Mouse (Mus musculus) Muller cell, postnatal 12 days (primary cell): Measurements from ENCODE around the gene Erc2.
A peak's percentile ranks its signal among the peaks of the same experiment; 100 is the strongest.

Experiments
- DNase-seq: peaks from one replicate; pipeline ENCODE4 v3.0.0-alpha.2; 2015; ENCODE audit errors: inconsistent ontology term

The Erc2 gene

DNA sequence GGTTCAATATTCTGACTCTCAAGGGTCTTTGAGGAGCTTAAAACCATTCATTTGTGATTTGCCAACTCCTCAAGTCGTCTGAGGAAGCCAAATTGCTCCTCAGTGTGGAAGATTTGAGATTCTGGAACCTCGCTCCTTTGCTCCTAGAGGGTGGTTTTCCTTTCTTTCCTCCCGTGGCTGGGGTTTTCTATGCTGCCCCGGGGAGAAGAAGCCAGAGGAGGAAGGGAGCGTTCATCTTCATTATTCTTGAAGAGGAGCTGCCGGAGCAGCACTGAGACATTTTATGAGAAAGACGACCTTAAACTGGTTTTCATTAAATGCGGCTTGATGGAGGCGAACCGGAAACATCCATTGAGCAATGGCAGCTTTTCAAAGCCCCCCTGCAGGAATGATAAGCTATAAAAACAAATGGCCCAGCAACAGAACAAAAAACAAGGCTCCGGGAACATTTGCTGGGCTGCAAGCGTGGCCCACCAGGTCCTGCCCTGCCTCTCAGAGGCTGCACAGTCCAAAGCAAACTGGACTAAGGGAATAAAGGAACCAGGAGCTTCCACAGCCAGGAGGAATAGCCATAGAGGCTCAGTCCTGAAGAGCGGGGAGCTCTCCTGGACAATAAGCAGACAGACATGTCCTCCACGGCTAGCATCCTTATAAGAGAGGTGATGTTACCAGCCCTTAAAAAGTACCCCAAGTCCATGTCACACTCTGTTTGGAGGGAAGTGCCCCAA, 819.2 kb downstream of the Erc2 start:
- DNase-seq: no peak

DNA sequence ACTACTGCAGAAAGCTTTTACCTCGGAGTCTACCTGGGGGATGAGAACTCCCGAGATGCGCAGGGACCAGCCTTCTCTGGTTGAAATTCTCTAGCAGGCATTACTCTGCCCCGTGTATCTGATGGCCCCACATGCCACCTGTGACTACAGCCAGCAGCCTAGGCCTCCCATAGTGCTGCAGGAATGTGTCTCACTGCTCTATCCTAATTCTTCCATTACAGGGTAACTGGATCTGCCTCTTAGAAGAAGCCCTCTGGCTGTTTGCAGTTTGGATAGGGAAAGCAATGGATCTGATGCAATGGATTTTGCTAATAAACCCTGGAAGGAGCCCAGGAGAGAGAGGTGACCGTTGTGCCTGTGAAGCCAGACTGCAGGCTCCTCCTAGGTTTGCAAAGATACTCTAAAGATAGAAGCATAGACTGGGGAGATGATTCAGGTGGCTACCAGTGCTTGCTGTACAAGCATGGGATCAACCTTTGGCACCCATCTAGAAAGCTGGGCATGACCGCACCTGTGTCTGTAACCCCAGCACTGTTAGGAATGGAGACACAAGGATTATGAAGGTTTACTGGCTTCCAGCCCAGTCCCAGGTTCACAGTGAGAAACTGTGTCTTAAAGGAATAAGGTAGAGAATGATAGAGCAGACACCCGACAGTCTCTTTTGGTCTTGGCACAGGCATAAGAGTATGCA, 821.2 kb downstream of the Erc2 start:
- no peak for DNase-seq

DNA sequence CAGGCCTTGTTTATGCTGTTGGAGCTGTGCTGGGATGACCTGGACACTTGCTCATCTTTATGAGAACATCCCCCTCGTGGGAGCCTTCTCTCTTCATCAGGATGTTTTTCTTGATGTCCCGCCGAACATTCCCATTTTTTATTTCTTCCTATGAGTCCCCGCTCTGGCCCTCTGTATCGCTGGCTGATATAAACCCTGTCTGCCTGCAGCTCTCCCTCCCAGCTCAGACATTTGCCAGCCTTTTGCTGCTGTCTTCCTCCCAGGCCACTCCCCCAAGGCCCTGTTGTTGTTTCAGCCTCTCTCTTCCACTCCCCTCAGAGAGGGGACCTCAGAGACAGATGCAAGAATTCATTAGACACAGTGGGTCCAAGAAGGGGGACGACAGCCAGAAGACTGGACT, 823.5 kb downstream of the Erc2 start:
- no peak for DNase-seq

DNA sequence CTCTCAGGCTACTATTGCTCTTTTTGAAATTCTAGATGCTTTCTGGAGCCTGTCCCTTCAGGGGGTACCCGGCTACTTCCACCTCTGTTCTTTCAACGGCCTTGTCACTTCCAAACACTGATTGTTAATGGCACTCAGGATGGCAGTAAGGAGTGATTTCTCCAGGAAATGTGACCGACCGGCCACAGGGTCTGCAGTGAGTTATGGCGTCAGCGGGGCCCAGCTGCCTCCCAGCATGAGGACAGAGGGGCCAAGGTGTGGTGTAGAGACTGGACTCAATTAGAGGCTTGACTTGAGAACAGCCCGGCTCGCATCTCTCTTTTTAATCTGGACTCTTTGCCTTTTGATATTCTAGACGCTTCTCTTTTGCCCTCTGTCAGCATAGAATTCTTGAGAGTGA, 829.5 kb downstream of the Erc2 start:
- DNase-seq: no peak

DNA sequence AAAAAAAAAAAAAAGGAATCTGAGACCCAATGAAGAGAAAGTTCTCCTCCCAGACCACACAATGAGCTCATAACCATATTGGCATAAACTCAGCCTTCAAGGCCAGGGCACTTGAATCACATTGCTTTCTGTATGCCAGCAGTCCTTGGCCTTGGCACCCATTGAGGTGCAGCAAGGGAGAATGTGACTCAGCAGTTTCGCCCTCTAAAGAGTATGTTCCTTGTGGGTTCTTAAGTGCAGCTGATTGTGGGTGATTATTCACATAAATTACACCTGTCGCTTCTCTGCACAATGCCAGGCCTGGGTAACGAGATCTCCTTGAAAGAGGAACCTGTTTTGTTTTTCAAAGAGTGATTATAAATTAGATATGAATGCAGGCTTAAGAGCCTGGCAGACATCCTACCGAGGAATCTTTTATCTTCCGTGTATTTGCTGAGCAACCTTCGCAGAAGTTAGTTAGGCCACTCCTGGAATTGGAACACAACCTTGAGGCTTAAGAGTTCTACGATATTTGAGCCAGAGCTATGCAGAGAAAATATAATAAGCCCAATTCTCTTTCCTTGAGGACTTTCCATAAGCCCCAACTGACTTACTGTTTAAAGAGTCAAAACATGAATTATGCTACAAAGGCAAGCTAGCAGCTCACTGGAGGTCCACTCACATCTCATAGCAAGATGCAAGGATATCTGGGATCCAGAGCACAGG, 834.3 kb downstream of the Erc2 start:
- DNase-seq: peak; percentile 61

DNA sequence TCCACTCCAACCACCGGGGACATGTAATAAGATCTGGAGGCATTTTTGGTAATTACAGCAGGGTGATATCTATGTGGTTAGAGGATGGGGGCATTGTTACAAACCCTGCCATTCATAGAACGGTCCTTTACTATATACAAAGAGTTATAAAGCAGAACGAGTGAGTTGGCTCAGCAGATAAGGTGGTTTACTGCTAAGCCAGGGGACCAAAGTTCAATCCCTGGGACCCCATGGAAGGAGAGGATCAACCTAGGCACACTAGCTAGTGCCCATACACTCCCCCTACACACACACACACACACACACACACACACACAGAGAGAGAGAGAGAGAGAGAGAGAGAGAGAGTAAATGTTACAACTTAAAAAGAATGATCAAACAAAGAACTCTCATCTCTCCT, 835.2 kb downstream of the Erc2 start:
- DNase-seq: no peak

DNA sequence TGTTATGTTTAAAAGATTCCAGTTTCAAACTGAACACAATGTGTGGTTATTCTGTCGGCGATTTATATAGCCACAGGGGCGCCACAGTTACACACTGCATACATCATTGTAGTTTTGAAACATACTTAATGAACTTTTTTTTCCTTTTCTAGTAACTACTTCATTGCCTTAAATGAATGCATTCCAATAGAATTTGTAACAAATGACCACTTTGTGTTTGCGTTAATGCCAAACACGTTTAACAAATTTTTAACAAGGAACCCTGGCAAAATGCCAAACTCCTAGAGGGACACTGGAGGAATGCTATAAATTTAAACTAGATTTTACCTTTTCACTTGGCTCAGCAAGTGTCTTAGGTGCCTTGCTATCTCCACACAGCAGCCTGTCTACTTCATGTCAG, 845.7 kb downstream of the Erc2 start:
- peak; percentile 76 for DNase-seq

DNA sequence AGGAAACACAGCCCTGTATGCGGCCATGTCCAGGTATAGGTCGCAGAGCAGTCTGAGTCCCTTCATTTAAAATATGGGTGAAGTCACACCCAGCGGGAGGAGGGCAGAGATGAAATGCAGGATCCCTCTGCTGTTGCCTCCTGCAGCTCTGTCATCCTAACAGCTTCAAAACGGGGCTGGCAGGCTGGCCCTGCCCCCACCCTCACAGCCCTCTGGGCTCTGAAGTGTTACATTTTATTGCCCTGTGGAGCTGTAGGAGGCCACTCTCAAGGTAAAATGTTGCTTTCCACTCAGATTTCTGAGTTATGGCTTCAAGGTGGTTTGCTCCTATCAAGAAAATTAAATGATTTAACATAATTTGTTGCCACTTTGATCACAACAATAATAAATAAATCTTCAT, 847.5 kb downstream of the Erc2 start:
- no peak for DNase-seq

DNA sequence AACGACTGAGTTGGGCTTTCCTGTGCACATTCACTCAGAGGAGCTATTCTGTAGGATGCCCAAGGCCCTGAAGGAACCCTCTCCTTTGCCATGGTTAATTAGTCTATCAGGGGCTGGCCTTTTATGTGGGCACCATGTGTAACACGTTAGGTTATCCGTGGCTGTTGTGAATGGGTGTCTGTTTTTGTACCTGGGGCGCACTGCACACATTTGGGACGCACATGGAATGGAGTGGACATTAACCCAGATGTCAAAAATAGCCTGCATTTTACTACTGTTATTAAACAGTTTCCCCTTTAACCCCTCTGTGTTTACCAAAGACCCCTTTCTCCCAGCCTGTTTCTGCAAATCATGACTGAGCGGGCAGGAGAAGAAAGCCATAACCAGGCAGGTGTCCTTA, 848.0 kb downstream of the Erc2 start:
- no peak for DNase-seq

DNA sequence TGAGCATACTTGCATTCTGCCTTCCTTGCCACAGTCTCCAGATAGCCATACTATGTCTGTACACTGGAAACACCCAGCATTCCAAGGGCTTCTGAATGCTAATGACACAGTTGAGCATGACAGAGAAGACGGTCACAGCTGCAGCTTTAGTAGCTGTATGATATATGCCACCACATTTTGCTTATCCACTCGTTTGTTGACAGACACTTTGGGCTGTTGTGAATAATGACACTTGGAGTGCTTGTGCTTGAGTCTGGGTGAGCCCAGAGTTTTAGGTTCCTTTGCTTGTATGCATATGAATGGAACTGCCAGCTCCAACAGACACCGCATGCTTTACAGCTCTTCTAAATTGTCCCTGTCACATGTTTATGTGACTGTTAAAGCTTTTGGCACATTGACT, 852.8 kb downstream of the Erc2 start:
- no peak for DNase-seq

DNA sequence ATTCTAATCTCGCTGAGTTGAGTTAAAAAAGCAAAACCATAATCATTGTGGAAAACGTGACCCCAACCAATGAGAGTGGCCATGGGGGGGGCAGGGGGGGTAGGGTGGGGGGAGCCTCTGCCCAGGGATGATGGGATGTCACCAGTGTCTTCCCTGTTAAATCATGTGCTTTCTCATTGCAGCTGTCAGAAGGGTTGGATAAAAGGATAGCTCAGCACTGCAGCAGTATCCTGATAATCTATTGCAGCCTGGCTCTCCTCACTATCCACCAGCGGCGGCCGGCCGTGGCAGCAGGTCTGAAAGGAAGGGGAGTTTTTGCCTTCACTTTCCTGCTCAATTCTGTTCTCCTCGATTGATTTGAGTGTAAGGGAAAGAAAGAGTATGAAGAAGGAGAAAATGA, 853.2 kb downstream of the Erc2 start:
- no peak for DNase-seq

DNA sequence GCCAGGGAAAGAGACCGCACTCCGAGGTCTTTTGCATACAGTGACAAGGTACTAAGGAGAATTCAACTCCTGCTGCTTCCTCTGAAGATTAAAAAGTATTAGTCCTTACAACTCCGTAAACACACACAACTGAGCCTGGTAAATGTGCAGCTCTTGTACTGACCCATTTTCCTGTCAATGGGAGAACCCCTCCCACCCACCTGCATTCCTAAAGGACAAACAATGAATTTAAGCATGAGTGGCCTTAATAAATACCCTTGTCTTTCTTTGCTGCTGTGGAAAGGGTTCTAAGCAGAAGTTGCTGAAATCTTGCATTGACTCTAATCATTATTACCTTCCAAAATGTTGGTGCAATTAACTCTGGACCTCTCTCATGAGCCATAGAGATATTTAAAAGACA, 854.5 kb downstream of the Erc2 start:
- peak; percentile 54 for DNase-seq

DNA sequence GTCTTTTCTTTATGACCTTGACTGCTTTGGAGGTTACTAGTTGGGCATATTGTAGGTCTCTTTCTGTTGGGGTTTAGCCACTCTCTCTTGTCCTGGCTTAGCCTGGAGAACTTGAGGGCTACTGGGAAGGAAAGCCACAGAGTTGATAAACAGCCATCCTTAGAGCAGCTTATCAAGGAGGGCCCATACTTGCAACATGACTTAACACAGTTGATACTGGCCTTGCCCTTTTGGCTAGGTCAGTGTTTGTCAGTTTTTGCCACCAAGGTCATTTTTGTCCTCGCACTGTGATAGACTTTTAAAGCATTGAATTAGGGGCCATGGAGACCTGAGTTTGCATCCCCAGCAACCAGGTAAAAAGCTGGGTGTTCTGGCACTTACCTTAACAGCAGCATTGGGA, 858.6 kb downstream of the Erc2 start:
- DNase-seq: no peak

DNA sequence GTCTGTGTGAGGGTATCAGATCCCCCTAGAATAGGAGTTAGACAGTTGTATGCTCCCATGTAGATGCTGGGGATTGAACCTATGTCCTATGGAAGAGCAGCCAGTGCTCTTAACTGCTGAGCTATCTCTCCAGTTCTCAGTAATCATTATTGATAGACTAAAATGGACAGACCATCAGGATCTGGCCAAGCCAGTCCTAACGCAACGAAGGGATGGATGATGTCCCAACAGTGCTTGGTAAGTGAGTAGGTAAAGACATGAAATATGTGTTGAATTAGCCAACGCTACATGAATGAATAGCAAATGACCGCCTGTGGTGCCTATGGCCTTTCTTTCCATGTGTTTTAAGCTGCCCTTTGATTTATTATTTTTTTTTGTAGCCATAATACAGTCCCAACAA, 871.6 kb downstream of the Erc2 start:
- DNase-seq: no peak

DNA sequence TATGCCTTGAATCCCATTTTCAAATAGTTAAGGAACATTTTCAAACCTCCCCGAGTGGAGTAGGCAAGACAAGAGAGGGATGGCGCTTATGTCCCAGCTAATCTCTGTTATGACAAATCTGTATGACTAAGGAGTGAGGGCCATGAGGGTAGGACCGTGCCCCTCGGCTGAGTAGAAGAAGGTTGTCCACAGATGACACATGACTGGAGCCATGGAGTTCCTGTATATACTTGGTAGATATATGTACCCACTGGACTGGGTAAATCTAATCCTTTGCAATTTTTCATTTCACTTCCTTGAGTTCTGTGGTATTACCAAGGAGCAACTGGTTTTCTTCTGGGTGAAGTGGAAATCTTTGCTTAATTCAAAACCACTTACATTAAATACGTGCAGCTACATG, 872.0 kb downstream of the Erc2 start:
- no peak for DNase-seq

DNA sequence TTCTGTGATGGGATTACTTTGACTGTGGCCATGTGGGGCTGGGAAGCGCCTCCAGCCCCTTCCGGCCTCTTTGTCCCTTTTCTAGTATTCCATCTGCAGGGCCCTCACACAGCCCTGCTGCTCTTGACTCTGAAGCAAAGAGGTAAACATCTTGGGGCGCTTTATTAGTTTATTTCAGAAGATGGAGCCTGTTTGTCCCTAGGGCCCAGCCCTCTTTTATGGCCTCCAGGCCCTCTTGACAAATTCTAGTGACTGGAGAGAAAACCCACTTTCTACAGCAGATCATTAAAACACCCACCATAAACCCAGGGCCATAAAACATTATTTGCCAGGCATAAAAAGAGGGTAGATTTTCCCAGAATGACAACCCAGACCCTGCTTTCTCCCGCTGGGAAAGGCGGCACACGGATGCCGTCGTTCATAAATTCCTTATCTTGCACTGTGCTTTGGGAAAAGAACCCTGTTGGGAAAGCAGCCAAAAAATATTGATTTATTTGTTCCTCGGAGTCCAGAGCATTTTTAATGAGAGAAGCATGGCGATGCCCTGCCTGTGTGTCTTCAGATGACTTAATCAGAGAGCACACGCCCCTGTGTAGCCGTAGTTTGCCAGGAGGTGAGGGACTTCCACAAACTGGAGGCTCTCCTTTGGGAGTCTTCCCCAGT, 879.1 kb downstream of the Erc2 start:
- DNase-seq: no peak

DNA sequence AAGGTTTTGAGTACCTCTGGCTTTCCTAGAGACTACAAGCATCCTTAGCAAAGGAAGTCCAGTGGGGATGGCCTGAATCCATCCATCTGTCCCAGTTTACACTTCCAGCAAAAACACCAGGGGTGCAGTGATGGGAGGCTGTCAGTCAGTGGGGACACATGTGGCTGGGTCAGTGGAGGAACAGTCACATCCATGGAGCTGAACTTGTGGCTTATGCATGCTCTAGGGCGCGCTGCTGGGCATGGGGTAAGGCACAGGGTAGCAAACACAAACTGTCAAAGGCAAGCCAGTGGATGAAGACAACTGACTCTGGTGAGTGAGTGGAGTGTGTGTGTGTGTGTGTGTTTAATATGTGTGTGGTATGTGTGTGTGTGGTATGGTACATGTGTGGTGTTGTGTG, 881.0 kb downstream of the Erc2 start:
- no peak for DNase-seq

DNA sequence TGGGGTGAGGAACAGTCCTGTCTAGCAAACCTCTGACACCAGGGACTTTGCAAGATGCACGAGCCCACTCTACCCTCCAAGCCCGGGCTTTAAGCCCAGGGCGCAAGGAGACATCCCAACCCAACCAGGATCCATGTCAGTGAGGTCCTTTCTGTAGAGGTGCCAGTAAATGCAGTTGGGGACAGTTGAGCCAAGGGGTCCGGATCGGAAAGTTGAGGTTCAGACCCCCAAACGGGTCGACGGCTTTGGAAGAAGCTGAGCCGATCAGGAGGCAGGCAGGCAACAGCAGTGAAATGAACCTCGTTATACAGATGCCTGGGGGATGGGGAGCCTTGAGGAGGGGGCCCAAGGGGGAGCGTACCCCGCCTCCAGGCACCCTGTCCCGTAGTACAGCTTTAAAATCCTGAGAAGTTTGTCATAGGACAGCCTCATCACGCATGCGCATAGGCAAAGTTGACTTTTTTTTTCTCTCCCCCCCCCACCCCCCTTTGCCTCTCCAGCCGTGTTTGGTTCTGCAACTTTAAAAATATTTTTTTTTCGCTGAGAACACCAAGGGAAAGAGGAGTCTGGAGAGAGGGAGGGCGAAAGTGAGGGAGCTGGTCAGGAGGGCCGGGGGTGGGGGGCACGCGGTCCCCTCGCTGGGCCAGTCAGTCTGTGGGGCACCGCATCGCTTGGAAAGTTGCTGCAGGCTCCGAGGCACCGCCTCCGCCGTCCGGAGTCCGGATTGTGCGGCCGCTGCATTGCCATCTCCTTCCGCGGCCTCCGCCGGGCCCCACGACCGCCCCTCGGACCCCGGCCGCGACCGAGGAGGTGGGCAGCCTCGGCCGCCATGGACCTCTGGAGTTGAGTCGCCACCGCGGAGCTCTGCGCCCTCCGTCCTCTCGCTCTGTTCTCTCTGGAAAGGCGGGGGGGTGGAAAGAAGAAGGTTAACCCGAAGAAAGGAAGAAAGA, 882.1 kb downstream of the Erc2 start, which contains the start of gene Wnt5a:
TSS of gene Wnt5a (plus strand) at position 650 of the 950 bp plus-strand sequence.
- peak; percentile 86 for DNase-seq

DNA sequence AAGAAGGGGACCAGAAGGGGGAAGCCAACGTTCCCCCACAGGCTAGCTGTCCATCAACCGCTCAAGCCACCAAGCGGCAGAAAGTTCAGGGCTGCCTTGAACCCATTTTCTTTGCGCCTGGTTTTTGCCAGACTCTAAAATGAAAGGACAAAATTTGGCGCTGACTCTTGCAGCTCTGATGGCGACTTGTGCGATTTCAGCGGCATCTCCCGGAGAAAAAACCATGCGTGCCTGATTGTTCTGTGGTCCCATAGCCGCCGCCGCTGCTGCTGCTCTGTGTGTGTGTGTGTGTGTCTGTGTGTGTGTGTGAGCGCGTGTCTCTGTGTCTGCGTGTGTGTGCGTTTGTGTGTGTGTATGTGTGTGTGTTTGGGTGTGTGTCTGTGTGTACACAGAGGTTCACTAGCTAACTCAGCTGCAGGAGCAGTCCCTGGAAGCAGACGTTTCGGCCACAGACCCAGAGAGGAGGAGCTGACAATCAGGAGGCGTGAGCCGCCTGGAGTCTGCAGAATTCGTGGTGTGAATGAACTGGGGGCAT, 882.9 kb downstream of the Erc2 start:
- peak; percentile 82 for DNase-seq

DNA sequence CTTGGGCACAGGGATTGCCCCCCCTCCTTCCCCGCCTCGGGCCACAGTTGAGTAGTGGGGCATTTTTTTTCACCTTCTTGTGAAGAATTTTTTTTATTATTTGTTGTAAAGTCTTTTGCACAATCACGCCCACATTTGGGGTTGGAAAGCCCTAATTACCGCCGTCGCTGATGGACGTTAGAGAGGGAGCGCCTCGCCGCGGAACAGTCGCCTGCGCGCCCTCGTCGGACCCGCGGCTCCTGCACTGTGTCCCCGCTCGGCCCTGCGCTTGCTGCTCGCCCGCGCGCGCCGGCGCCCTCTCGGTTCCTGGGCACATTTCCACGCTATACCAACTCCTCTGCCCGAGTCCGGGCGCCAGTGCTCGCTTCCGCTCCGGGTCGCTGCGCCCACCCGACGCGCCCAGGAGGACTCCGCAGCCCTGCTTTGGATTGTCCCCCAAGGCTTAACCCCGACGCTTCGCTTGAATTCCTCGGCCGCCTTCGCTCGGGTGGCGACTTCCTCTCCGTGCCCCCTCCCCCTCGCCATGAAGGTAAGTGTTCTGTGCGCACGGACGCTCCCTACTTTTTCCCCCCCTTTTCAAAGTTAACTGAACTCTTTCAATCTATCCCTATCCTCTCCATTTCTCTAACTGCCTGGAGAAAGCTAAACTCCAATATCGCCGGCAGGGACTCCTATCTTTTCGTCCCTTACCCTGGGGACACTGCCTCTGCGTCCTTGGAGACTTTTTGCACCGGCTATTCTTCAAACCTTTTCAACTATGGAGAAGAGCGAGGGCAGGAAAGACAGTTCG, 883.6 kb downstream of the Erc2 start:
- peak; percentile 73 for DNase-seq
